Mouse (Mus musculus) lung, postnatal 0 days (tissue): ENCODE measurements at regions not wholly inside any gene's neighbourhood (a gene's known extent, or its start where the extent isn't known, plus 50 kb on each side); places are given as distances from the start of the nearest gene placed in this dataset.
A peak's percentile ranks its signal among the peaks of the same experiment; 100 is the strongest.

Experiments
- ATAC-seq: fragments of 200-750 bp; cut with Nextera tagmentation; 2 replicates; pipeline ENCODE4 v1.8.0; 2017; ENCODE audit warnings: moderate library complexity
- DNase-seq: peaks from one replicate; pipeline ENCODE4 v3.0.0-alpha.2; 2016; ENCODE audit warnings: low spot score
- H3K27ac ChIP-seq: fragments of 300-500 bp; sonication (generic); 2 replicates; pipeline ENCODE4 v1.5.1; 2014; ENCODE audit warnings: antibody characterized with exemption, mild to moderate bottlenecking, low read length, mixed read lengths
- H3K27me3 ChIP-seq: fragments of 300-500 bp; sonication (generic); replicated peaks from 2 replicates; pipeline ENCODE4 v1.6.1; 2014; ENCODE audit warnings: low read length, mixed read lengths; ENCODE audit not compliant: insufficient read depth
- H3K36me3 ChIP-seq: fragments of 300-500 bp; sonication (generic); 2 replicates; pipeline ENCODE4 v1.6.1; 2014; ENCODE audit warnings: low read length, mixed read lengths; ENCODE audit not compliant: insufficient read depth
- H3K4me1 ChIP-seq: fragments of 300-500 bp; sonication (generic); 2 replicates; pipeline ENCODE4 v1.6.1; 2014; ENCODE audit warnings: antibody characterized with exemption, low read depth, low read length, mixed read lengths; ENCODE audit not compliant: insufficient read depth
- H3K4me2 ChIP-seq: fragments of 300-500 bp; sonication (generic); replicated peaks from 2 replicates; pipeline ENCODE4 v1.6.1; 2014; ENCODE audit warnings: low read depth, mild to moderate bottlenecking, low read length, moderate library complexity, mixed read lengths
- H3K4me3 ChIP-seq: fragments of 300-500 bp; sonication (generic); 2 replicates; pipeline ENCODE4 v1.5.1; 2014; ENCODE audit warnings: low read depth, low read length
- H3K9ac ChIP-seq: fragments of 300-500 bp; sonication (generic); replicated peaks from 2 replicates; pipeline ENCODE4 v1.6.1; 2014; ENCODE audit warnings: low read depth, mild to moderate bottlenecking
- H3K9me3 ChIP-seq: fragments of 300-500 bp; sonication (generic); 2 replicates; pipeline ENCODE4 v1.6.1; 2016; ENCODE audit warnings: low read length, mixed read lengths
- CTCF ChIP-seq: IDR thresholded peaks from 2 replicates; pipeline ENCODE4 v1.5.1; 2016; ENCODE audit warnings: antibody characterized with exemption, mild to moderate bottlenecking
- EP300 ChIP-seq: IDR thresholded peaks from 2 replicates; pipeline ENCODE4 v1.6.1; 2016; ENCODE audit warnings: antibody characterized with exemption, mild to moderate bottlenecking, control low read depth
- WGBS: fragments of 180-500 bp; shearing (Covaris S2); extraction: QIAGEN DNeasy Blood & Tissue Kit; methylation state at CpG from one replicate; pipeline ENCODE4 v1.1.7; 2014; 5-methylcytosine and 5-hydroxymethylcytosine counted together

- 71% methylated on average over 3 of the region's 3 CpGs for WGBS
- Histone ChIP-seq H3K27me3 (no peaks in the 10 kb centered on the region), H3K9ac (no peak overlapping the region), H3K9me3 (no peaks in the 10 kb centered on the region), H3K4me3 (no peak overlapping the region), H3K4me1 (no peaks in the 10 kb centered on the region), H3K4me2 (no peak overlapping the region), H3K36me3 (no peaks in the 10 kb centered on the region), H3K27ac (no peak overlapping the region)
- TF ChIP-seq CTCF (no peak), EP300 (no peak)
- ATAC-seq (no peak), DNase-seq (no peak)
These were observed 566.0 kb upstream of the Mef2c start for GRCm38 (mm10) chr13:82937856-82938255.

- TF ChIP-seq EP300, result no peak
- TF ChIP-seq CTCF, result no peak
- no peaks in the 10 kb centered on the region for H3K27me3 ChIP-seq
- whole genome bisulfite sequencing, result 38% methylated on average over 11 of the region's 11 CpGs
- no peaks in the 10 kb centered on the region for H3K36me3 ChIP-seq
- DNase-seq (no peak), ATAC-seq (no peak)
- no peak overlapping the region for H3K4me3 ChIP-seq
- no peak overlapping the region for H3K9ac ChIP-seq
- H3K27ac ChIP-seq, result no peak overlapping the region
- no peaks in the 10 kb centered on the region for H3K9me3 ChIP-seq
- no peaks in the 10 kb centered on the region for H3K4me1 ChIP-seq
- H3K4me2 ChIP-seq, result no peak overlapping the region
These were observed 561.0 kb upstream of the Mef2c start for GRCm38 (mm10) chr13:82942691-82943341.

- no peak for DNase-seq
- Histone ChIP-seq H3K36me3 (no peaks in the 10 kb centered on the region), H3K4me2 (no peak overlapping the region), H3K4me3 (no peak overlapping the region), H3K27ac (no peak overlapping the region), H3K9ac (no peak overlapping the region), H3K27me3 (no peaks in the 10 kb centered on the region), H3K9me3 (no peaks in the 10 kb centered on the region), H3K4me1 (no peaks in the 10 kb centered on the region)
- TF ChIP-seq CTCF (no peak), EP300 (no peak)
- no peak for ATAC-seq
- 76% methylated on average over 5 of the region's 5 CpGs for WGBS
These were observed 556.9 kb upstream of the Mef2c start for GRCm38 (mm10) chr13:82946931-82947330.

GRCm38 (mm10) chr13:82949541-82949940, 554.3 kb upstream of the Mef2c start:
- Histone ChIP-seq H3K36me3 (no peaks in the 10 kb centered on the region), H3K27ac (no peak overlapping the region), H3K9ac (no peak overlapping the region), H3K4me1 (no peaks in the 10 kb centered on the region), H3K4me2 (no peak overlapping the region), H3K27me3 (no peaks in the 10 kb centered on the region), H3K9me3 (no peaks in the 10 kb centered on the region), H3K4me3 (no peak overlapping the region)
- ATAC-seq (no peak), DNase-seq (peak; percentile 16)
- WGBS, result 54% methylated on average over 6 of the region's 6 CpGs
- TF ChIP-seq CTCF (no peak), EP300 (no peak)

GRCm38 (mm10) chr13:82962333-82962732, 541.5 kb upstream of the Mef2c start:
- H3K4me3 ChIP-seq, result no peak overlapping the region
- TF ChIP-seq EP300, result no peak
- TF ChIP-seq CTCF, result no peak
- H3K27me3 ChIP-seq, result no peaks in the 10 kb centered on the region
- H3K9ac ChIP-seq, result no peak overlapping the region
- no peaks in the 10 kb centered on the region for H3K36me3 ChIP-seq
- no peaks in the 10 kb centered on the region for H3K4me1 ChIP-seq
- no peak for ATAC-seq
- no peak overlapping the region for H3K4me2 ChIP-seq
- H3K9me3 ChIP-seq, result no peaks in the 10 kb centered on the region
- 69% methylated on average over 3 of the region's 3 CpGs for WGBS
- H3K27ac ChIP-seq, result no peak overlapping the region
- no peak for DNase-seq

GRCm38 (mm10) chr13:82971722-82972121, 532.1 kb upstream of the Mef2c start:
- H3K27ac ChIP-seq, result no peak overlapping the region
- ATAC-seq, result no peak
- 77% methylated on average over 9 of the region's 9 CpGs for WGBS

More at GRCm38 (mm10) chr13:82971722-82972121, 532.1 kb upstream of the Mef2c start:
- Histone ChIP-seq H3K9me3 (no peaks in the 10 kb centered on the region), H3K4me3 (no peak overlapping the region), H3K27me3 (no peaks in the 10 kb centered on the region), H3K9ac (no peak overlapping the region), H3K4me2 (no peak overlapping the region), H3K36me3 (no peaks in the 10 kb centered on the region), H3K4me1 (no peaks in the 10 kb centered on the region)
- TF ChIP-seq CTCF (no peak), EP300 (no peak)
- no peak for DNase-seq
